Mouse (Mus musculus): ENCODE measurements around the gene Col5a2. TPM values are rescaled to one million over a fixed set of nuclear protein-coding genes. Genes with fewer than 3 reads are reported as not detected.
"Not testable (repeated sequence)": the region's sequence is repeated elsewhere in the genome, so short reads cannot be mapped to it uniquely, and the experiment has no call there.

The Col5a2 gene
- polyA plus RNA-seq, 1 experiment from 2014 or later = 39.9 TPM

- in situ Hi-C loops (cut with MboI; ENCODE audit: low pct_unique_long_range_greater_than_20kb) = loop anchor here (5.0 kb wide), 1 partner anchor 327 kb away; no protein-coding TSS in a partner anchor
- ChIA-PET CTCF (interaction anchor here (0.8 to 1.3 kb wide), 5 partner anchors 21 to 336 kb away, joined by 3 to 6 read pairs (median 4); no protein-coding TSS in a partner anchor), POLR2A (no interaction called here)
- no peak for TF ChIP-seq CTCF (IDR thresholded peaks at IDR 0.05)
- no peak for ATAC-seq
- DNase-seq (ENCODE audit: low read depth, low spot score) = no peak
- H3K27me3 ChIP-seq = no peaks in the 10 kb centered on the region
These were observed 72.6 kb downstream of the Col5a2 start for GRCm38 (mm10) chr1:45430520-45430919.

- DNase-seq (ENCODE audit: low read depth, low spot score); ATAC-seq; POLR2A ChIA-PET; CTCF ChIA-PET; in situ Hi-C loops (cut with MboI; ENCODE audit: low pct_unique_long_range_greater_than_20kb); H3K27me3 ChIP-seq: not testable (repeated sequence)
These were observed 73.9 kb downstream of the Col5a2 start for GRCm38 (mm10) chr1:45429145-45429544.

- CTCF ChIA-PET = interaction anchor here (1.0 kb wide), 1 partner anchor 9 kb away, joined by 3 read pairs; no protein-coding TSS in a partner anchor
- in situ Hi-C loops (cut with MboI; ENCODE audit: low pct_unique_long_range_greater_than_20kb) = no loop called here
These were observed 79.2 kb downstream of the Col5a2 start for GRCm38 (mm10) chr1:45423915-45424314.

GRCm38 (mm10) chr1:45420554-45420953, 82.5 kb downstream of the Col5a2 start:
- DNase-seq (ENCODE audit: low read depth, low spot score) = no peak
- in situ Hi-C loops (cut with MboI; ENCODE audit: low pct_unique_long_range_greater_than_20kb) = no loop called here
- POLR2A ChIA-PET = no interaction called here

More at GRCm38 (mm10) chr1:45423915-45424314, 79.2 kb downstream of the Col5a2 start:
- no peaks in the 10 kb centered on the region for H3K27me3 ChIP-seq
- ATAC-seq (no peak), DNase-seq (ENCODE audit: low read depth, low spot score) (no peak)
- TF ChIP-seq CTCF (IDR thresholded peaks at IDR 0.05) = no peak
- POLR2A ChIA-PET = interaction anchor here (0.6 kb wide), 2 partner anchors 211 to 1338 kb away, joined by 3 read pairs; no protein-coding TSS in a partner anchor

GRCm38 (mm10) chr1:45419858-45420257, 83.2 kb downstream of the Col5a2 start:
- in situ Hi-C loops (cut with MboI; ENCODE audit: low pct_unique_long_range_greater_than_20kb) = no loop called here
- DNase-seq (ENCODE audit: low read depth, low spot score) = no peak
- TF ChIP-seq CTCF (IDR thresholded peaks at IDR 0.05) = no peak
- no peak for ATAC-seq
- H3K27me3 ChIP-seq = no peaks in the 10 kb centered on the region
- CTCF ChIA-PET = no interaction called here
- POLR2A ChIA-PET = no interaction called here

More at GRCm38 (mm10) chr1:45420554-45420953, 82.5 kb downstream of the Col5a2 start:
- no peak for TF ChIP-seq CTCF (IDR thresholded peaks at IDR 0.05)
- H3K27me3 ChIP-seq = no peaks in the 10 kb centered on the region
- CTCF ChIA-PET = no interaction called here
- no peak for ATAC-seq

GRCm38 (mm10) chr1:45381866-45382265, 121.2 kb downstream of the Col5a2 start:
- POLR2A ChIA-PET = no interaction called here
- DNase-seq (ENCODE audit: low read depth, low spot score) (no peak), ATAC-seq (no peak)
- H3K27me3 ChIP-seq = no peaks in the 10 kb centered on the region
- in situ Hi-C loops (cut with MboI; ENCODE audit: low pct_unique_long_range_greater_than_20kb) = no loop called here
- TF ChIP-seq CTCF (IDR thresholded peaks at IDR 0.05) = no peak
- CTCF ChIA-PET = no interaction called here

DNA sequence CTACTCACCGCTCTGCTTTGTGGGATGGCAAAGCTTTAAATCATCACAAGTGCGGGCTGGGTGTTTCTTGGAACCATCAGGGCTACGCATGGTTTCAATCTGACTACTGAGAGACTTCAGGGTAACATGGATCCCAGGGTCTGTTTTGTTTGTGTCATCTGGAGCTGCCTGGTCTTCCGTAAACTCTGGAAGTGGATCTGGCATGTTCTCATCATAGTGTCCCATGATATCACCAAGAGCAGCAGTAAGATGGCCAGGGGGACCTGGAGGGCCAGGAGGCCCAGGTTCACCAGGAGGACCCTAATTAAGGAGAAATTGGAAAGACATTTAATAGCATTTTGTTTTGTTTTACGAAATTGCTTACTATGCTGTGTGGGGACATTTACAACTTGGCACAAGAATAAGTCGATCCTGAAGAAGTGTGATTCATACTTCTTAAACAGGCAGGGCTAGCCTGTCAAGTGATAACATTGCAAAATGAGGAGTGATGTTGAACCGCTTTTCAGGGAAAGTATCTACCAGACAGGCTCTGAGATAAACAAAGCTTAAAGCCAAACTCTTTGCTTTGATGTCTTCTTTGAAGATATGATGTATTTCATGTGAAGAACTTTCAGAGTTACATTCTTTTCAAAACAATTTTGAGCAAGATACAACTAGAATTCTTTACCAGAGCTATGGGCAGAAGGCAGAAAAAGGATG, 122.9 kb downstream of the Col5a2 start:
- no peaks in the 10 kb centered on the region for H3K27me3 ChIP-seq
- no peak for ATAC-seq
- ChIA-PET POLR2A (no interaction called here), CTCF (interaction anchor here (1.6 kb wide), 1 partner anchor 13 kb away, joined by 4 read pairs; no protein-coding TSS in a partner anchor)
- no peak for TF ChIP-seq CTCF (IDR thresholded peaks at IDR 0.05)
- no peak for DNase-seq (ENCODE audit: low read depth, low spot score)
- in situ Hi-C loops (cut with MboI; ENCODE audit: low pct_unique_long_range_greater_than_20kb) = no loop called here

DNA sequence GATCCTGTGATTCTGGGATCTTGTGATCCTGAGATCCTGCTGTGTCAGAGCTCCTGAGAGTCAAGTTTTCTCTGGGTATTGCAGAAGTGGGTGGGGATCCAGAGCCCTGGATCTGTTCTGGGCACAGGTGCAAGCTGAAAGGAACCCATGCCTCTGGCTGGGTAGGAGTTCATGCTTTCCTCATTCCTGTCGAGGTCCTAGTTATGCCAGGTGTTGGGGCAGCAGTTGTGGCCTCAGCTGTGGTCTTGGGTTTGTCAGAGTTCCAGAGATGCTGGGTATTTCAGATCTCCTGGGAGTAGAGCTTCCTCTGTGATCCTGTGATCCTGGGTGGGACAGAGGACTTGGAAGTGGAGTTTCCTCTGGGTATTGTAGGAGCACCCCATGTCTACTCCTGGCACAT, 137.7 kb downstream of the Col5a2 start:
- DNase-seq (ENCODE audit: low read depth, low spot score) (no peak), ATAC-seq (no peak)
- in situ Hi-C loops (cut with MboI; ENCODE audit: low pct_unique_long_range_greater_than_20kb) = no loop called here
- TF ChIP-seq CTCF (IDR thresholded peaks at IDR 0.05) = no peak
- ChIA-PET CTCF (no interaction called here), POLR2A (no interaction called here)
- no peaks in the 10 kb centered on the region for H3K27me3 ChIP-seq

DNA sequence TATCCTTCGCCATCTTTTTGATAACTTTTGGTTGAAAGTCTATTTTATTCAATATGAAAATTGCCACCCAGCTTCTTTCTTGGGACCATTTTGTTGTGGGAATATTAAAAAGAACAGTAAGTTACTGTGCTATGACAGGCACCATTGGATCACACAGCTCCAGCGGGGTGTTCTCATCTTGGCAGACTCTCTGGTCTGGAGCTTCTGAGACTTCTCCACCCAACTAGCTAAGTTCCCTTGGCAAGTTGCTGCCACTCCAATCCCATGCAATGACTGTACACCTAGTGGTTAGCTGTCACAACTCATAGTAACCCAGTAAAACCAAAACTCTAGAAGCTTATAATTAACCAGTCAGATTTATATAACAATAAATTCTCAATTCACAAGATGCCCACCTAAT, 139.8 kb downstream of the Col5a2 start:
- POLR2A ChIA-PET = no interaction called here
- ATAC-seq (no peak), DNase-seq (ENCODE audit: low read depth, low spot score) (no peak)
- TF ChIP-seq CTCF (IDR thresholded peaks at IDR 0.05) = no peak
- CTCF ChIA-PET = no interaction called here
- in situ Hi-C loops (cut with MboI; ENCODE audit: low pct_unique_long_range_greater_than_20kb) = no loop called here
- no peaks in the 10 kb centered on the region for H3K27me3 ChIP-seq

GRCm38 (mm10) chr1:45359673-45360072, 143.4 kb downstream of the Col5a2 start:
- POLR2A ChIA-PET = no interaction called here
- ATAC-seq (no peak), DNase-seq (ENCODE audit: low read depth, low spot score) (no peak)
- CTCF ChIA-PET = no interaction called here
- in situ Hi-C loops (cut with MboI; ENCODE audit: low pct_unique_long_range_greater_than_20kb) = no loop called here
- no peak for TF ChIP-seq CTCF (IDR thresholded peaks at IDR 0.05)
- no peaks in the 10 kb centered on the region for H3K27me3 ChIP-seq

DNA sequence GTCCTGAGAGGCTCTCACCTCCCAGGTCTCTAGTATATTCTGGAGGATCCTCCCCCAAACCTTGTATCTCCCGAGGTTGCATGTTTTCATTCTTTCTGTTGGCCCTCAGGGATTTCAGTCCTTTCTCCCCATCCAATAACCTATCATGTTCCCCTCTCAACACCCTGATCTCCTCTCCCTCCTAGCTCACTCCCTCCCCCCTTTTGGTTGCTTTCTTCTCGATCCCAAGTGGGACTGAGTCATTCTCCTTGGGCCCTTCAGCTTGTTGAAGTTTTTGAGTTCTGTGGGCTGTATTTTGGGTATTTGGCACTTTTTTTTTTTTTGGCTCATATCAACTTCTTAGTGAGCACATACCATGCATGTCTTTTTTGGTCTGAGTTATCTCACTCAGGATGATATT, 143.9 kb downstream of the Col5a2 start:
- no peak for ATAC-seq
- TF ChIP-seq CTCF (IDR thresholded peaks at IDR 0.05) = no peak
- DNase-seq (ENCODE audit: low read depth, low spot score) = no peak
- ChIA-PET CTCF (no interaction called here), POLR2A (no interaction called here)
- no peaks in the 10 kb centered on the region for H3K27me3 ChIP-seq
- in situ Hi-C loops (cut with MboI; ENCODE audit: low pct_unique_long_range_greater_than_20kb) = no loop called here

DNA sequence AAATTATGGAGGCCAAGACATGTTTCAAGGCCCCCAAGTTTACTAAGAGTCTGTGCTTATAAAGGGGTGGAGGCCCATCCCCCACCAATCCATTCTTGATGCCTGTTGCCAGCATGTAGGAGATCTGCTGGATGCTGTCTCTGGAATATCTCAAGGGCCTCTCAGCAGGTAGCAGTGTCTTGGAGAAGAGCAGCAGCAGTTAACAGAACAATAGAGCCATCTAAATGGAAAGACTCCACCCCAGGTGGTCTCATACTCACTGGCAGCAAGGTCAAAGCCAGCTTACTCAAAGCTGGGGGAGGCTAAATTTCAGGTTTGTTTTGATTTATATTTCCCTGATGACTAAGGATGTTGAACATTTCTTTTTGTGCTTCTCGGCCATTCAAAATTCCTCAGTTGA, 145.1 kb downstream of the Col5a2 start:
- DNase-seq (ENCODE audit: low read depth, low spot score) = no peak
- CTCF ChIA-PET = no interaction called here

More for the DNA sequence above, 145.1 kb downstream of the Col5a2 start:
- no peaks in the 10 kb centered on the region for H3K27me3 ChIP-seq
- in situ Hi-C loops (cut with MboI; ENCODE audit: low pct_unique_long_range_greater_than_20kb) = no loop called here
- ATAC-seq = no peak
- no peak for TF ChIP-seq CTCF (IDR thresholded peaks at IDR 0.05)
- POLR2A ChIA-PET = no interaction called here
